Mouse (Mus musculus) megakaryocyte-erythroid progenitor cell, adult 5-6 weeks (primary cell): Measurements from ENCODE around the gene Cdc34b. TPM values are rescaled to one million over a fixed set of nuclear protein-coding genes. Genes with fewer than 3 reads are reported as not detected.
"Not testable (repeated sequence)": the region's sequence is repeated elsewhere in the genome, so short reads cannot be mapped to it uniquely, and the experiment has no call there.

Source experiments
- ATAC-seq: replicated peaks from 2 replicates; pipeline ENCODE4 v1.8.0; 2016; ENCODE audit warnings: mild to moderate bottlenecking, inconsistent platforms; ENCODE audit not compliant: severe bottlenecking, poor library complexity, low FRiP score, low TSS enrichment
- total RNA-seq, 2 experiments: library from RNA; stranded (forward) in 1 of 2; stranded (reverse) in 1 of 2; fragments of 200-1000, 215-1000 nt in 1 of 2; fragments of >200 nt in 1 of 2; fragmentation: Nextera tagmentation in 1 of 2; gene quantifications; 2 replicates each; pipeline ENCODE4 v1.2.3; 2014 to 2017

The Cdc34b gene
- not detected in 2 replicates for total RNA-seq (2014; fragmentation: Nextera tagmentation)
- total RNA-seq (2017): 0.53 TPM in 1 of 2 replicates, not detected in the other

DNA sequence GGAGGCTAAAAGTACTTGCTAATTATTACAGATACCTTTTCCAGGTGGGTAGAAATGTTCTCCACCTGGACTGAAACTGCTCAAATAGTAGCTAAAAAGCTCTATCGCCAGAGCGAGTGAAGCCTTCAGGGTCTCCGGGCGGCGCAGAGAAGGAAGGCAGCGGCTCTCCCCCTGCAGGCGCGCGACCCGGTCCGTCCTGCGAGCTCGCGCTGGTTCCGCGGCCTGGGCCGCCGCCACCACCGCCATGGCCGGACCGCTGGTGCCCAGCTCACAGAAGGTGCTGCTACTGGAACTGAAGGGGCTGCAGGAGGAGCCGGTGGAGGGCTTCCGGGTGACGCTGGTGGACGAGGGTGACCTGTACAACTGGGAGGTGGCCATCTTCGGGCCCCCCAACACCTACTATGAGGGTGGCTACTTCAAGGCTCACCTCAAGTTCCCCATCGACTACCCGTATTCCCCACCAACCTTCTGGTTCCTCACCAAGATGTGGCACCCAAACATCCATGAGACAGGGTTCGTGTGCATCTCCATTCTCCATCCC lies at the start of gene Cdc34b:
Gene Cdc34b, plus strand, starts transcription at position 51 of the 541 bp plus-strand sequence.
- ATAC-seq: 0 out of 2 replicates have a peak, but pooled peaks have one; percentile 47

DNA sequence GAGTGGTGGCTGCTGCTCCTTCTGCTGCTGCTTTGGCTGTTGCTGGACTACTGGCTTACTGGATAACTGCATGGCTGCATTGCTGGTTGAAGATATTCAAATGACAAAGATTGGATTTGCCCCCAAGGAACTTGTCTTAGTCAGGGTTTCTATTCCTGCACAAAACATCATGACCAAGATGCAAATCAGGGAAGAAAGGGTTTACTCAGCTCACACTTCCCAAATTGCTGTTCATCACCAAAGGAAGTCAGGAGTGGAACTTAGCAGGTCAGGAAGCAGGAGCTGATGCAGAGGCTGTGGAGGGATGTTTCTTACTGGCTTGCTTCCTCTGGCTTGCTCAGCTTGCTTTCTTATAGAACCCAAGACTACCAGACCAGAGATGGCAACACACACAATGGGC lies 49.1 kb upstream of the Cdc34b start:
- ATAC-seq: not testable (repeated sequence)

DNA sequence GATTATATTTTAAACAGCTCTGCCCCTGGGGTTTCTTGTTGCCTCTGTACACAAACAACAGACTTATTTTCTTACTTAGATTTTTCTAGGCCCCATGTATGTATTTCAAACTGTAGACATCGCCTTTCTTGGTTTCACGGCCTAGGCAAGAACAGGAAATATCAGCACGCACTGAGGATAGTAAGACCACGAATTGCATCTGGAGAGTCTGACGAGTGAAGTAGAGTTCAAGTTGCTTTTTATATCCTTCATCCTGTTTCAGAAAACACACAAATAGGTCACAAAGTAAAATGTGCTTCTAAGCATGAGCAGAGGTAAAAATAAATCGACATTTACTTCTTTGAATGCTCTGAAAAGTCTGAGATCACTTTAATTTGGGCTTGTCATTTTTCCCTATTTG lies 46.1 kb upstream of the Cdc34b start:
- ATAC-seq: no peak

DNA sequence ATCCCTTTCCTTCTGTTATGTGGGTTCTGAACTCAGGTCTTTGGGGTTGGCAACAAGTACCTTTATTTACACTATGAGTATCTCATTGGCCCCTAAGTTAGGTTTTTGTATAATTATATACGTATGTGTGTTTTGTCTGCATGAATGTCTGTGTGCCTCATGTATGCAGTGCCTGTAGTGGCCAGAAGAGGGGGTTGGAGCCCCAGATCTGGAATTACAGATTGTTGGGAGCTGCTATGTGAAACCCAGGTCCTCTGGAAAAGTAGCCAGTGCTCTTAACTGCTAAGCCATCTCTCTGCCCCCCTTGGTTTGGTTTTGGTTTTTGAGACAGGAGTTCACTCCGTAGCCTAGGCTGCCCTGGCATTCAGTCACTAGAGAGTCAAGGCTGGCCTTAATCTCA lies 44.4 kb upstream of the Cdc34b start:
- ATAC-seq: no peak

DNA sequence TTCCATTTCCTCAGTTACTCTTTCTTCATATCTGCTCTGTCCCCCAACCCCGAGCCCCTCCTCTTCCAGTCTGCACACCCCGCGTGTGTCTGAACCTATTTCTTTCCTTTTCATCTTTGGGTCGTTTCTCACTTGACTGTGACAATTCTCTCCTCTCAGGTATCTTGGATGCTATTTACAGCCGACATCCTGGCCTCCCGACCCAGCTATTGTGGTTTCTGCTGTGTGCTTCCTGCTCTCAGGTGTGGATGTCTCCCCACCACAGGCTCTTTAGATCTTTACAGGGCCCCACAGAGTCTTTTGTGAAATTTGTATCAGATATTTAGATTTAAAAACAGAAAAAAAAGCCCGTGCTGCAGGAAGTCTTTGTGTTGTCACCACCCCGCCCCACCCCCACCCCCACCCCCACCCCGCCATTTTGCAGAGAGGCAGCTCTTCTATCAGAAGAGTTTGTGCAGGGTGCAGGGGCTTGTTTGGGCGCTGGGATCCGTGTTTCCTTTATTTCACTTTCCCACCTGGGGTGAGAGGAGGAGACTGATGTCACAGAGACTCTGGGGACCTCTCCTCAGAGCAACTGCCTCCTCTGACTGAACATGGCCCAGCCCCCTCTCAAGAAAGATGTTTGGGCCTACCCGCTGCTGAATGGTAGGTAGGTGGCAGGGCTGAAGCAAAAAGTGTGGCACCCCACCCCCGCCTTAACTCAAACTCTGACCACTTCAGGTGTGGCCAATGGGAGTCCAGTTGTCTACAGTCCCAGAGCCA lies 43.7 kb upstream of the Cdc34b start:
- no peak for ATAC-seq

DNA sequence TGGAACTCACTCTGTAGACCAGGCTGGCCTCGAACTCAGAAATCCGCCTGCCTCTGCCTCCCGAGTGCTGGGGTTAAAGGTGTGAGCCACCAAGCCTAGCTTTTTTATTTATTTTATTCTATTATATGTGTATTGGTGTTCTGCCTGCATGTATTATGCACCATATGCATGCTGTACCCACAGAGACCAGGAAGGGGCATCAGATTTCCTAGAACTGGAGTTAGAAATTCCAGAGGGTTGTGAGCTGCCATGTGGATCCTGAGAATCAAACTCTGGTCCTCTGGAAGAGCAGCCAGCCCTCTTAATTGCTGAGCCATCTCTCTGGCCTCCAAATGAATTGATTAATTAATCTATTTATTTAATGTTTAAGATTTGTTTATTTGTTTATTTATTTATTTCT lies 42.2 kb upstream of the Cdc34b start:
- no peak for ATAC-seq

DNA sequence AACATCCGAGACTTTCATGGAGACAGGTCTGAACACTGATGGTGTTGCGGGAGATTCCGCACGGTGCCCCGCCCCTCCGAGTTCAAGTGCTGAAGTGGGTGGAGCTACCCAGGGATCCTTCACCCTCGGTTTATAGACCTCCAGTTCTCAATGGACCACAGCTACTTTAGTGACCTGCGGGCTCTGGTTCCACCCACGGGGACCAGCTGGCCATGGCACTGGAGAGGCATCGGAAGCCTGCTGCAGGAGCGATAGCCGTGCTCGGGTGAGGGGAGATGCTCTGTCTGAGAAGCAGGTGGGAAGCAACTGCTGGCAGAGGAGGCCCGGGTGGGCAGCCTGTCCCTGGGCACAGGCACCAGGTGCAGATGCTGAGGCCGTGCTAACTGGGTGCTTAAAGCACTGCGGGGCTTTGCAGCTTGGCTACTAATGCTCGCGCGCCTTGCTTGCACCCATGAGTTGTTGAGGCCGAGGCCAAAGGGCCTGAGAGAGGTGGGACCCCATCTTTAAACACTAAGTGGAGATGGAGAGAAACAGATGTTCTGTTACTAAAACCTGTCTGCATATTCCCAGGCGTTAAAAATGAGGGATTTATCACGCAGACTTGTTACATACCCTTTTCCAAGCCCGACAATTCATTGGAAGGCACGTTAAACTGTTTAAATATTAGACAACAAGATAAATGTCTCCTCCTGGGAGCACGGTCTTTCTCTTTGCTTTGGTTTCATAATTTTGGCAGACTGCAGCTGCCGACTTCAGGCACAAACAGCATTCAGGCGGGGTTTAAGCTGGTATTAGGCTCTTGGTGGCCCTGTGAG lies 40.0 kb upstream of the Cdc34b start:
- no peak for ATAC-seq

DNA sequence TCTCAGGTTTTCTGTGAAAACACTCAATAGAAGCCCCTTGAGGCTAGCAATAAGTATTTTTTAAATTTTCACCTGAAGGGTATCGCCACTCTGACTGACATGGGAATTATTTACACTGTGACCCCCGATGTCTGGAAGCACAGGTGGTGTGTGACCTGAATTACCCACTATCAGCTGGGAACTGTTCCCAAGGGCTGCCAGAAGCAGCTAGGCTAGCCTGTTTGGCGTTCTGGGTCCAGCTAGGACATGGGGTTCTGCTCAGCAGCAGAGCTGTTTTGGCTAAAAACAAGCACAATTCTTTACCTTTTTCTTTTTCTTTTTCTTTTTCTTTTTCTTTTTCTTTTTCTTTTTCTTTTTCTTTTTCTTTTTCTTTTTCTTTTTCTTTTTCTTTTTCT lies 39.4 kb upstream of the Cdc34b start:
- ATAC-seq: no peak

DNA sequence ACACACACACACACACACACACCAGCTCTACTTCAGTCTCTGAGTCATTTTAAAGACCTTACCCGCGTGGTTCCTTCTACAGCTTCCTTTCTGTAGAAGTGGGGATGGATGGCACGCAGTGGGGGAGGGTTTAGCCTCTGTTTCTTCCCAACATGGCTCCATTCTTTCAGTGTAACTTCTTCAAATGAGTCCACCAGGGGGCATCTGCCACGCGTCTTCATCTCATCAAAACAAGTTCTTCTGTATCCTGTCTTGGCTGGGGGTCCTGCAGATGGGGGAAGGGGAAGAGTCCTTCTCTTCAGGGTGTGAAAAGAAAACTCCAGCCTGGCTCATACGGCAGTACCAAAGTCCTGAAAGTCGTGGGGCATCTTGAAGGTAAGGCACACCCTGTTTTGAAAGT lies 37.6 kb upstream of the Cdc34b start:
- no peak for ATAC-seq

DNA sequence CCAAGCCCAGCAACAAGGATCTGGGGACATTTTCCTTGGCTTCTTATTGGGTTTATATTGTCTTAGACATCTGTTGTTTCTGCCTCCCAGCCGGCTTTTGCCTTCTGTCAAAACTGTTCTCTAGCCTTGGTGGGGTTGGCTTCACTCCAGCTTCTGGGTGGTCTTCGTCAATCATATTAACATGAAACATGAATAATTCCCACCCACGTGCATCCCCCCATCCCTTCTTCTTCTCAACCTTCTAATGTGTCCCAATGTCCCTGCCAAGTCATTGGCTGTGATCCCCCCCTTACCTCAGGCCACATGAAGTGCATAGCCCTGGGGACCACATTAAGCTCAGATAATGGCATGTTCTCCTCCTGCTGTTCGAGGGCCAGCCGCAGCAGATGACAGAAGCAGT lies 37.1 kb upstream of the Cdc34b start, which contains the start of gene Gm11541:
Gene Gm11541, minus strand, starts transcription at position 28 of the 400 bp plus-strand sequence.
- no peak for ATAC-seq

DNA sequence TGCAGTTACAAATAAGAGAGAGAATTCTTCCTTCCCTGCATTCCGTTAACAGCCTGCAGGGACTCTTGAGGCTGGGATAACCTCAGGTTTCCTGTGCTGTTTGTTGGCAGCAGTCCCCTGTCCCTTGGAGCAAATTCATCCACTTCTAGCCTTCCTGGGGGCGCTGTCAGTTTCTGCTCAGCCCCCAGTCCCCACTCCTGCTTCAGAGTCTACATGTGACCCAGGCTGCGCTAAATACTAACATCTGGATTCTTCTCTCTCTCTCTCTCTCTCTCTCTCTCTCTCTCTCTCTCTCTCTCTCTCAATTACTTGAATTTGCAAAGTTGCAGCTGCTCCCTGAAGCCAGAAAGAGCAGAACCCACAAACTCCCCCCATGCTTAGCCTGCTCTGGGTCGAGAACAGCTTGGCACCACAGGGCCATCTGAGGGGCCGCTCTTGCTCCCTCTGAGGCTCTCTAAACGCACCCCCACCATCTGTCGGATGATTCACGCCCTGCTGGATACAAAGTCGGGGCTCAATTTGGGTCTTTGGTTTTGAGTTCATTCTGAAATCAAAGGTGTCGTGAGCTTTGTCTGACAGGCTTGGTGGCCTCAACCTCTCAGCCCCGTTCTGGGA lies 28.2 kb upstream of the Cdc34b start:
- no peak for ATAC-seq

DNA sequence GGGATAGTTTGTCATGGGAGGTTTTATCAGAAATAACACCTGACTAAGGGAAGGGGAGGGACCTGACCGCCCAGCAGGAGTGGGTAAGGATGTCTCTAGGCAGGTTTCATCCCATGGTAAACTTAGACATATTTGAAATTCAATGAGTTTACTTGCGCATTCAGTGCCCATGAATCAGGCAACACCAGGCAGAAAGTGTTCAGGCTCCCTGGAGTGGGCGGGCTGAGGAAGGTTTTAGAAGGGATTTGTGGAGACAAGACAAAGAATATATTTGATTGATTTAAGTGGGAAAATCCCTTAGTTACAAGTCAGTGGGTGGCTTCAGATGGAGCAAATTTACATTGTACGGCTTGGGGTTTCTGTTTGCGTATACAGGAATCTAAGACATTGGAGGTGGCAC lies 26.0 kb upstream of the Cdc34b start:
- no peak for ATAC-seq

DNA sequence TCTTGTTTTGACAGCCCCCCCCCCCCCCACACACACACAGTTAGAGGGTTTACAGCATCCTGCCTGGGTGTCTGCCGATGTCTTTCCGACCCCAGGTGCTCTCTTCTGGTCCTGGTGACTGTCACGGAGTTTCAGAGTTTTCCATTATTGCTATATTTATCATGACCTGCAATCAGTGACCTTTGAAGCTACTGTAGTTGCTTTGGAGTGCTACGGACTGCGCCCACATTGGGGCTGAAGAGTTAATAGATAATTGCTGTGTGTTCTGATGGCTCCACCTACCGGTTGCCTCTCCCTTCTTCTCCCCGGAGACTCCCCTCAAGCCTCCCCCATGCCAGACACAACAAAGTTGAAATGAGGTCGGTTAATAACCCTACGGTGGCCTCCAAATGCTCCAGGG lies 24.8 kb upstream of the Cdc34b start:
- ATAC-seq: no peak

DNA sequence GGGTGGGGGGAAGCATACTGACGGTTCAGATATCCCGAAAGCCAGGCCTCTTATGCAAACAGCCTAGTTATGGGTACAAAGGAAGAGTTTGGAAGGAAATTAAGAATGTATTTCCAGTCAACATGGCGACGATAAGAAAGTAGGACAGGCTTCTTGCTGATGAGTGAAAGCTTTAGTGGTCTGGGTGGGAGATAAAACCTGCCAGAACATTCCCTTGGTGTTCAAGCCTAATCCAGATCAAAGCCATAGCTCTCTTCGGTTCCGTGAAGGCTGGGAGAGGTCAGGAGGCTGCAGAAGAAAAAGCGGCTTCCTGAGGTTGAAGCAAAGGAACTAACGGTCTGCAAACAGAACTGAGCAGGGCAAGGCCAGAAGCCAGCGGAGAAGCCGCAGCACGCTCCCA lies 24.3 kb upstream of the Cdc34b start:
- no peak for ATAC-seq

DNA sequence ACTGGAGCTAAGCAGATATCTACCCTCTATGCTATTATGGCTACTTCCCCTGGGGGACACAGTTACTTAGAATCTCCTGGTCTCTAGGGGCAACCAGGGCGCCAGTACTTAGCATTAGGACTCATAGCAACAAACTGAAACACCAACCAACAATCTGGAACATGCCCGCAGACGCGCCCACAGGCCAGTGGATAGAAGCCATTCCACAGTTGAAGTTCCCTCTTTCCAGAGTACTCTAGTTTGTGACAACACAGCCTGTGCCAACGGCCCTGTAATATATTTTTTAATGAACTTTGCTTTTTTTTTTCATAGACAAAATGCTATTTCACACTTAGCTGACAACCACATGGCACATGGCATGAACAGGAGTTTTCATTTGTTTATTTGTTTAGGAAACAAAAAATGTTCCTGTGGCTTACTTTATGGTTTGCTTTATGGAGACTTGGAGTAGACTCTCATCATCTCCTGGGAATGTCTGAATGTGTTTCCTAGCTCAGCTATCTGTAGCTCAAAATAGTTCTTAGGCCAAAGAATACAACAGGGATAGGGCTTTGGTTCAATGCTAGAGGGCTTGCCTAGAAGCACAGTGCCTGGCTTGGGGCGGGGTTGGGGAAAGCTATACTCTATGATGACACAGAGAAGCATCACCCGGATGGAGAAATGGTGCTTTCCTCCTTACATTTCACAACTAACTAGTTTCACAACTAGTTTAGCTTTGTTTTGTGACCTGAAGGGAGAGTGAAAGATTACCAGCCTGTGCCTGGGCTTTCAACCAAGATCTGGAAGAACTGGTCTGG lies 23.3 kb upstream of the Cdc34b start:
- no peak for ATAC-seq

DNA sequence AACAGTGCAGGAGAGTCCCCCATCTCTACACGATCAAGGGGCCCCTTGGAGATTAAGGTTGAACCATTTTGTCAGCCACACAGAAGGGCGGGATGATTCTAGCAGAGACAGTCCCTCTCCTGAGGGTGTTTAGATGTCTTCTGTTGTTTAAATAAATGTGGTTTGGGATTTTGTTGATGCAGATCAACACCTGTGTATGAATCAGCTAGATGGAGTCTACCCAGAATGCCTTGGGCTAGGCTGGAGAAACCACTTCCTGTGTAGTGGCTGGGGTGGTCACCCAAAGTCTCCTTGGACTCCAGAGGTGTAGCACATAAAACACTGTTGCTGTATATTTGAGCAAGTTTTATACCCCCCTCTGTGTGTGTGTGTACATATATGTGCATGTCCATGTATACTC lies 22.4 kb upstream of the Cdc34b start:
- no peak for ATAC-seq

DNA sequence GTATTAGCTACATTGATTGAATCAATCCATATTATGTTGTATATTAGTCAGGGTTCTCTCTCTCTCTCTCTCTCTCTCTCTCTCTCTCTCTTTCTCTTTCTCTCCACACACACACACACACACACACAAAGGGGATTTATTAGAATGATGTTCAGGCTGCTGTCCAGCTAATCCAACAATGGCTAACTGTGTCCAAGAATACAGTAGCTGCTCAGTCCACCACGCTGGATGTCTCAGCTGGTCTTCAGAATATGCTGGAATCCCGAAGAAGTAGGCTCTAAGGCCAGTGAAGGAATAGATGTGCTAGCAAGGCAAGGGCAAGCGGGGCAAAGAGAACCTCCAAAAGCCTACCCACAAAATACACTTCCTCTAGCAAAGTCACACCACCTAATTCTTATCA lies 14.3 kb upstream of the Cdc34b start:
- ATAC-seq: no peak

DNA sequence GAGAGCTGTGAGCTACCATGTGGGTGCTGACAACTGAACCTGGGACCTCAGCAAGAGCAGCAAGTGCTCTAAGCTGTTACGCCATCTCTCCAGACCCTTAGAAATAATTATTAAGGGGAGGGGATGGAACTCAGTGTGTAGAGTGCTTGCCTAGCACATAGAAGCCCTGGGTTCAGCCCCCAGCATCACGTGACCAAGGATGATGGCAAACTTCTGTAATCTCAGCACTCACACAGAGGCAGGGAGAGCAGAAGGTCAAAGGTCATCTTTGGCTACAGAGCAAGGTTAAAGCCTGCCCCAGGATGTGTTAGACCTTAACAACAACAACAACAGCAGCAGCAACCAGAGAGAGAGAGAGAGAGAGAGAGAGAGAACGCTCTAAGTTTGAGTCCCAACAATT lies 13.0 kb upstream of the Cdc34b start:
- no peak for ATAC-seq

DNA sequence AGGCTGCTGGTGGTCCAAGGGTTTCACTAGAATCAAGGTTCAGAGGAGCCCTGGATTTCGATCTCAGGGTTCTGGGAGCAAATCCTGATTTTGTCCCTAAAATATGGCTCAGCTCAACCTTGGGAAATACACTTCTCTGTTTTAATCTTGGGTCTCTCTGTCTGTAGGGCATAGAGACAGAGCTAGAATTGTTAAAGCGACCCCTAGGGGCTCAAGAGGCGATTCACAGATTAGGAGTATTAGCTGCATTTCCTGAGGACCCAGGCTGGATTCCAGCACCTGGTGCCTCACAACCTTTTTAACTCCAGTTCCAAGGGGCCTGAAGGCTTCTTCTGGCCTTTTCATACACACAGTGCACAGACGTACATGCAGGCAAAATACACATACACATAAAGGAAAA lies 12.0 kb upstream of the Cdc34b start:
- ATAC-seq: no peak
